Mouse (Mus musculus) neural tube, embryonic 13.5 days (tissue): ENCODE measurements around the gene Arl15. TPM values are rescaled to one million over a fixed set of nuclear protein-coding genes. Genes with fewer than 3 reads are reported as not detected.

Source experiments
- ATAC-seq: fragments of 200-750 bp; cut with Nextera tagmentation; 2 replicates; pipeline ENCODE4 v1.8.0; 2017; ENCODE audit warnings: low read depth, mild to moderate bottlenecking, moderate TSS enrichment, moderate library complexity
- H3K27ac ChIP-seq: fragments of 300-500 bp; sonication (generic); replicated peaks from 2 replicates; pipeline ENCODE4 v1.5.1; 2015; ENCODE audit warnings: moderate library complexity, mild to moderate bottlenecking, inconsistent platforms
- H3K27me3 ChIP-seq: fragments of 300-500 bp; sonication (generic); 2 replicates; pipeline ENCODE4 v1.6.1; 2015; ENCODE audit warnings: mild to moderate bottlenecking, inconsistent platforms
- H3K36me3 ChIP-seq: fragments of 300-500 bp; sonication (generic); 2 replicates; pipeline ENCODE4 v1.6.1; 2015; ENCODE audit warnings: mild to moderate bottlenecking, inconsistent platforms
- H3K4me1 ChIP-seq: fragments of 300-500 bp; sonication (generic); replicated peaks from 2 replicates; pipeline ENCODE4 v1.6.1; 2015; ENCODE audit warnings: inconsistent platforms
- H3K4me2 ChIP-seq: fragments of 300-500 bp; sonication (generic); 2 replicates; pipeline ENCODE4 v1.6.1; 2015; ENCODE audit warnings: inconsistent platforms, mild to moderate bottlenecking, moderate library complexity
- H3K4me3 ChIP-seq: fragments of 300-500 bp; sonication (generic); 2 replicates; pipeline ENCODE4 v1.5.1; 2015; ENCODE audit warnings: mild to moderate bottlenecking, inconsistent platforms
- H3K9ac ChIP-seq: fragments of 300-500 bp; sonication (generic); 2 replicates; pipeline ENCODE4 v1.6.1; 2015; ENCODE audit warnings: moderate library complexity, mild to moderate bottlenecking, inconsistent platforms
- H3K9me3 ChIP-seq: fragments of 300-500 bp; sonication (generic); 2 replicates; pipeline ENCODE4 v1.6.1; 2016; ENCODE audit warnings: inconsistent platforms
- WGBS: fragments of 180-500 bp; shearing (Covaris S2); methylation state at CpG from one replicate; pipeline ENCODE4 v1.1.7; 2015; 5-methylcytosine and 5-hydroxymethylcytosine counted together
- polyA plus RNA-seq: library from polyadenylated mRNA; unstranded; fragments of >200 nt; fragmentation: Nextera tagmentation; extraction: Ambion mirVana; gene quantifications from 2 replicates; pipeline ENCODE4 v1.2.1, GENCODE M21; 2015

Gene Arl15
- polyA plus RNA-seq, 1 experiment from 2014 or later, result 14.8 TPM

DNA sequence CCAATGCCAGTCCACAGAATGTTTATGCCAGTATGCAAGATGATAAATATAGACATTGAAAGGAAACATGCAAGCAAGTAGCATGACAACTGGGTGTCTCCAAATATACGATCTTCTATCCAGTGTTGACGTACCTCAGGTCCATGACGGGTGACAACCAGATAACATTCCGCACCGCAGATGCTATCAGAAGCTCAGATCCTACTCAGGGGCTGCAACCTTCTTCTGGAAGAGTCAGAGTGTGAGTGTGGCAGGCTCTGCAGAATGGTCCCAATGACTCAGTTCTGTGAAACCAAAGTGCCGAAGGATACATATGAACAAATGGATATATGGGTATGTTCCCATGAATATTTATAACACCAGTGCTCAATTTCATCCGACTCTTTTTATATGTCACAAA is 313.2 kb downstream of the Arl15 start:
- no peaks in the 10 kb centered on the region for H3K9me3 ChIP-seq
- 92% methylated on average over 7 of the region's 7 CpGs for WGBS
- no peak overlapping the region for H3K4me2 ChIP-seq
- H3K9ac ChIP-seq, result no peak overlapping the region
- no peak overlapping the region for H3K27ac ChIP-seq
- no peaks in the 10 kb centered on the region for H3K27me3 ChIP-seq
- H3K36me3 ChIP-seq, result peaks cover 10% of the 10 kb centered on the region; the same call in 1 of the 2 replicates
- ATAC-seq, result no peak
- H3K4me3 ChIP-seq, result no peak overlapping the region
- no peaks in the 10 kb centered on the region; the same call in 1 of the 2 replicates for H3K4me1 ChIP-seq

- no peak for ATAC-seq
- Histone ChIP-seq H3K36me3 (no peaks in the 10 kb centered on the region), H3K9ac (no peak overlapping the region), H3K4me1 (no peaks in the 10 kb centered on the region; the same call in 1 of the 2 replicates), H3K27ac (no peak overlapping the region), H3K9me3 (no peaks in the 10 kb centered on the region), H3K27me3 (no peaks in the 10 kb centered on the region), H3K4me2 (no peak overlapping the region), H3K4me3 (no peak overlapping the region)
- WGBS, result 78% methylated on average over 10 of the region's 10 CpGs
Observed at GRCm38 (mm10) chr13:114109441-114109840, 315.1 kb downstream of the Arl15 start.

DNA sequence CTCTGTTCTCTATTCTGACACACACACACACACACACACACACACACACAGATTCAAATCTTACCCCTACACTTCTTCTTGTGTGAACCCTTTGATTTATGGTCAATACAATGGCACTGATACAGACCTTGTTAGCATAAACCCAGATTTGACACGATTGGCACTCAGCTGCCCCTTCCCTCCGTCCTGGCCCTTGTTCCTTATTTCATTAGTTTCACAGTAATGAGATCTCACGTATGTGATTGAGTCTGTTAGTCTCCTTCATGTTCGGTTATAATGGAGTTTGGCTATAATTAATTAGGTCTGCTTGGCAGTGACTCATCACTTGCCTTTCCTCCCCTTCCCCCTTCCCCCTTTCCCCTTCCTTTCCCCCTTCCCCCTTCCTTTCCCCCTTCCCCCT is 315.5 kb downstream of the Arl15 start:
- Histone ChIP-seq H3K36me3 (no peaks in the 10 kb centered on the region), H3K27me3 (no peaks in the 10 kb centered on the region), H3K4me3 (no peak overlapping the region), H3K27ac (no peak overlapping the region), H3K4me2 (no peak overlapping the region), H3K4me1 (no peaks in the 10 kb centered on the region; the same call in 1 of the 2 replicates), H3K9me3 (no peaks in the 10 kb centered on the region), H3K9ac (no peak overlapping the region)
- no peak for ATAC-seq
- 32% methylated on average over 4 of the region's 4 CpGs for WGBS

- no peaks in the 10 kb centered on the region for H3K27me3 ChIP-seq
- no peaks in the 10 kb centered on the region for H3K9me3 ChIP-seq
- H3K4me2 ChIP-seq, result no peak overlapping the region
- ATAC-seq, result no peak
- H3K9ac ChIP-seq, result no peak overlapping the region
- no peak overlapping the region for H3K4me3 ChIP-seq
- H3K36me3 ChIP-seq, result no peaks in the 10 kb centered on the region
- 62% methylated on average over 2 of the region's 2 CpGs for WGBS
- H3K27ac ChIP-seq, result no peak overlapping the region
- H3K4me1 ChIP-seq, result 0 out of 2 replicates have a peak, but pooled peaks cover 6% of the 10 kb centered on the region
Observed at GRCm38 (mm10) chr13:114113516-114113915, 319.2 kb downstream of the Arl15 start.

DNA sequence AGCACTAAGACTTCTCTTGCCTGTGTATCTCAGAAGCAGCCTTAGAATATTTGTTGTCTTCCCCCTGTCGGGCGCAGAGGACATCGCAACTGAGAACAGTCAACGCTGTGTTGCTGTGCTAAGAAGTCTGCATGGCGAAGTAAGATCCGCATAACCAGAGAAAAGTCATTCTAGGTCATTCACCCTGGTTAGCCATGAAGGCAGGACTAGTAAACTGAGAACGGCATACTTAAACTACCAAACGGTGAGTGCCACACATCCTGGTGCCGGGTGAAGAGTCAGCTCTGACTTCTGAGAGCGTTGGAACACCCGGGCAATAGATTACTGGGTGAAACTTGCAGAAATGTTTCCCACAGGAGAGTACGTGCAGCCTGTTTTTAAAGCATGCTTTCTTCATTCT is 320.3 kb downstream of the Arl15 start:
- H3K4me1 ChIP-seq, result 0 out of 2 replicates have a peak, but pooled peaks cover 8% of the 10 kb centered on the region
- H3K4me2 ChIP-seq, result no peak overlapping the region
- H3K36me3 ChIP-seq, result no peaks in the 10 kb centered on the region
- no peak overlapping the region for H3K9ac ChIP-seq
- no peak overlapping the region for H3K4me3 ChIP-seq
- ATAC-seq, result no peak
- WGBS, result 90% methylated on average over 12 of the region's 12 CpGs
- H3K9me3 ChIP-seq, result no peaks in the 10 kb centered on the region
- H3K27ac ChIP-seq, result no peak overlapping the region
- no peaks in the 10 kb centered on the region for H3K27me3 ChIP-seq

DNA sequence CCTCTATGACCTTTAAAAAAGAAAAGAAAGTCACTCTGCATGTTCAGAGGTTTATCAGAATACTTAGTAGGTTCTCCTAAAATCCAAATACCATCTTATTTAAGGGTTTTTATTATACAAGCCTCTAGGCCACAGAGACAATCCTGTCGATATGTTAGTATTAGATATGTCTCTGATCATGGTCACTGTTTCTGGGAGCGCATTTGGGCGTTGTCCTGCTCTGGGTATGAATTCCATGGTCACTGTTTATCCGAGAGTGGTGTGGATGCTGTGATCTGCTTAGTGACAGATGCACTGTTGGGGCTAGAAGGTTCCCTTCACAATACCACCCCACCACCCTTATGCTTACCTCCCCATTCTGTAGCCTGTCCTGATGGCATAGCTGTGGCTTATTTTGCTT is 320.8 kb downstream of the Arl15 start:
- 92% methylated on average over 4 of the region's 4 CpGs for WGBS
- Histone ChIP-seq H3K4me3 (no peak overlapping the region), H3K4me1 (0 out of 2 replicates have a peak, but pooled peaks cover 8% of the 10 kb centered on the region)

DNA sequence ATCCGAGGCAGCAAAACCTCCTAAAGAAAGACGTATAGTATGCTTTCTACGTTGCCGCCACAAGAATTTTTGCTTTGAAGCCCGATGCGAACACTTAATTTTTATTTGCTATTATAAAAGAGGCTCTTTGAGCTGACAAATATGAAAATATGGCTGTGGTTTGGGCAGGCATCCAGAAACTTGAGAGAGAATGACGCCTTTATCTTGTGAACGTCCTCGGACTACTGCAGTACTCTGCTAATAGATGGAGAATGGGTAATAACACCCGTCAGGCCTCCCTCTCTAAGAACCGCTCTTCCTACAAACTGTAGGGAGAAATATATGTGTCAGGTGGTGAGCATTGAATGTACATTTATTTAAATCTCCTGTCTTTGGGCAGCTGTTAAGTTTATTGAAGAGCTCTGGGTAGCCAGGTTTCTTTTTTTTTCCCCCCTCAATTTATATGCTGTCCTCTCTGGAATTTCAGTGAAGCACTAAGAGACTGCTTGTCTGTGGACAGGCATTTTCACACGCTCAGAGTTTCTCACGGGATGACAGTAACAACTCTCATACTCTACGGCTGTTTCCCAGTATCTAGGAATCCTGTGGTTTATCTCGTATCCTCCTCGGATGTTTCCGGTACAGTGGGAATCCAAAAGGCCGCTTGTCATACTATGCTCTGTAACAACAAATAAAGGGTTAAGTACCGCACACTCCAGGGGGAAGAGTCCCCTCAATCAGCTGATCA is 324.0 kb downstream of the Arl15 start:
- no peak overlapping the region for H3K27ac ChIP-seq
- H3K4me3 ChIP-seq, result no peak overlapping the region
- no peak overlapping the region for H3K9ac ChIP-seq
- no peaks in the 10 kb centered on the region for H3K27me3 ChIP-seq
- WGBS, result 72% methylated on average over 19 of the region's 19 CpGs
- H3K4me2 ChIP-seq, result no peak overlapping the region
- no peaks in the 10 kb centered on the region for H3K36me3 ChIP-seq
- no peaks in the 10 kb centered on the region for H3K9me3 ChIP-seq
- no peak for ATAC-seq
- H3K4me1 ChIP-seq, result 0 out of 2 replicates have a peak, but pooled peaks cover 8% of the 10 kb centered on the region

More for the DNA sequence above, 320.8 kb downstream of the Arl15 start:
- Histone ChIP-seq H3K9me3 (no peaks in the 10 kb centered on the region), H3K4me2 (no peak overlapping the region), H3K27me3 (no peaks in the 10 kb centered on the region), H3K27ac (no peak overlapping the region), H3K36me3 (no peaks in the 10 kb centered on the region), H3K9ac (no peak overlapping the region)
- no peak for ATAC-seq

GRCm38 (mm10) chr13:114119816-114120215 is 325.5 kb downstream of the Arl15 start:
- H3K27me3 ChIP-seq, result no peaks in the 10 kb centered on the region
- no peaks in the 10 kb centered on the region for H3K9me3 ChIP-seq
- H3K27ac ChIP-seq, result no peak overlapping the region
- ATAC-seq, result no peak
- no peak overlapping the region for H3K4me2 ChIP-seq
- H3K4me3 ChIP-seq, result no peak overlapping the region
- H3K9ac ChIP-seq, result no peak overlapping the region
- H3K4me1 ChIP-seq, result 0 out of 2 replicates have a peak, but pooled peaks cover 8% of the 10 kb centered on the region
- 91% methylated on average over 4 of the region's 4 CpGs for WGBS
- H3K36me3 ChIP-seq, result no peaks in the 10 kb centered on the region

DNA sequence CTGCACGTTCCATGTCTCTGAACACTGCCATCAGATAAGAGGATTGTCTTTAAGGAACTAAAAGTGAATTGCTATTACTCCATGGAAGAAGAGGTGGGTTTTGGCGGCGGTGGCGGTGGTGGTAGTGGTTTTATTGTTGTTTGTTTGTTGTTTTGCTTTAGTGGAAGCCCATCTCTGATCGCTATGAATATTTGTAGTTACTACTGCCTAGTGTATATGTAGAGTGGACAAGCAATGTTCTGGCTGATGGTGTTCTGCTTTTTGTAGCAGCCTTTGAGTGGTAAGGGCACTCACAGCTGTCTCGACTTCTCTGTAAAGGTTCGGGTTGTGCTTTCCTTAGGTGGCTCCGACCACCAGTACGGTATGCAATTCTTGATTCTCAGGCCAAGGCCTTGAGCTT is 327.3 kb downstream of the Arl15 start:
- WGBS, result 94% methylated on average over 9 of the region's 9 CpGs
- no peak overlapping the region for H3K4me3 ChIP-seq

GRCm38 (mm10) chr13:114123391-114123790 is 329.1 kb downstream of the Arl15 start:
- no peaks in the 10 kb centered on the region for H3K27me3 ChIP-seq
- H3K4me3 ChIP-seq, result no peak overlapping the region
- H3K9me3 ChIP-seq, result no peaks in the 10 kb centered on the region; the same call in 1 of the 2 replicates
- H3K27ac ChIP-seq, result no peak overlapping the region
- 92% methylated on average over 3 of the region's 3 CpGs for WGBS
- 0 out of 2 replicates have a peak, but pooled peaks cover 3% of the 10 kb centered on the region for H3K4me1 ChIP-seq
- no peak overlapping the region for H3K9ac ChIP-seq
- H3K36me3 ChIP-seq, result no peaks in the 10 kb centered on the region
- H3K4me2 ChIP-seq, result no peak overlapping the region
- no peak for ATAC-seq

More for the DNA sequence above, 327.3 kb downstream of the Arl15 start:
- H3K36me3 ChIP-seq, result no peaks in the 10 kb centered on the region
- H3K4me2 ChIP-seq, result no peak overlapping the region
- H3K9me3 ChIP-seq, result no peaks in the 10 kb centered on the region
- H3K27ac ChIP-seq, result no peak overlapping the region
- H3K9ac ChIP-seq, result no peak overlapping the region
- H3K4me1 ChIP-seq, result 0 out of 2 replicates have a peak, but pooled peaks cover 8% of the 10 kb centered on the region
- no peak for ATAC-seq
- H3K27me3 ChIP-seq, result no peaks in the 10 kb centered on the region

- no peak for ATAC-seq
- H3K9me3 ChIP-seq, result no peaks in the 10 kb centered on the region; the same call in 1 of the 2 replicates
- H3K27me3 ChIP-seq, result no peaks in the 10 kb centered on the region
- H3K36me3 ChIP-seq, result no peaks in the 10 kb centered on the region
- no peak overlapping the region for H3K9ac ChIP-seq
- no peak overlapping the region for H3K4me3 ChIP-seq
- H3K4me1 ChIP-seq, result no peaks in the 10 kb centered on the region
- 92% methylated on average over 10 of the region's 10 CpGs for WGBS
- H3K4me2 ChIP-seq, result no peak overlapping the region
- H3K27ac ChIP-seq, result no peak overlapping the region
Observed at GRCm38 (mm10) chr13:114124385-114124784, 330.1 kb downstream of the Arl15 start.

DNA sequence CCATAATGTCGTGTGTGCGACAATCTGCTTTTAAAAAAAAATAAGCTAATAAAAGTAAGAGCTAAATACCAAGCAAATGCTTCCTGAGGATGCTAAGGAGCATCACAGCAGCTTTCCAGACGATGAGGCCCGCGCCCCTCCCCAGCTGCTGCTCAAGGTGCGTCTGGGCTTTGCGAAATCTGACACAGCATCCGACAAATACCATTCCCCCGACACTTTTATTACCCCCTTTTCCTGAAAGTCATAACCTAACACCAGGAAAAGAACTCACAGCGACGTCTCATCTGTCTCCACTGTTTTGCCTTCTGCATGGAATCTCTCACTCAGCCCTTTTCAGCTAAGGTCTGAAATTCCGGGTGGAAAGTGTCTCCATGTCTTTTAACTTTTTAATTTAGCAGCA is 330.7 kb downstream of the Arl15 start:
- ATAC-seq, result no peak
- H3K4me1 ChIP-seq, result no peaks in the 10 kb centered on the region
- no peaks in the 10 kb centered on the region; the same call in 1 of the 2 replicates for H3K9me3 ChIP-seq
- no peak overlapping the region for H3K4me2 ChIP-seq
- H3K9ac ChIP-seq, result no peak overlapping the region
- H3K36me3 ChIP-seq, result no peaks in the 10 kb centered on the region
- 76% methylated on average over 12 of the region's 12 CpGs for WGBS
- no peaks in the 10 kb centered on the region for H3K27me3 ChIP-seq
- no peak overlapping the region for H3K27ac ChIP-seq
- H3K4me3 ChIP-seq, result no peak overlapping the region
